2 mouse cellular contexts compared by ENCODE assay signal in the genomic region with DNA sequence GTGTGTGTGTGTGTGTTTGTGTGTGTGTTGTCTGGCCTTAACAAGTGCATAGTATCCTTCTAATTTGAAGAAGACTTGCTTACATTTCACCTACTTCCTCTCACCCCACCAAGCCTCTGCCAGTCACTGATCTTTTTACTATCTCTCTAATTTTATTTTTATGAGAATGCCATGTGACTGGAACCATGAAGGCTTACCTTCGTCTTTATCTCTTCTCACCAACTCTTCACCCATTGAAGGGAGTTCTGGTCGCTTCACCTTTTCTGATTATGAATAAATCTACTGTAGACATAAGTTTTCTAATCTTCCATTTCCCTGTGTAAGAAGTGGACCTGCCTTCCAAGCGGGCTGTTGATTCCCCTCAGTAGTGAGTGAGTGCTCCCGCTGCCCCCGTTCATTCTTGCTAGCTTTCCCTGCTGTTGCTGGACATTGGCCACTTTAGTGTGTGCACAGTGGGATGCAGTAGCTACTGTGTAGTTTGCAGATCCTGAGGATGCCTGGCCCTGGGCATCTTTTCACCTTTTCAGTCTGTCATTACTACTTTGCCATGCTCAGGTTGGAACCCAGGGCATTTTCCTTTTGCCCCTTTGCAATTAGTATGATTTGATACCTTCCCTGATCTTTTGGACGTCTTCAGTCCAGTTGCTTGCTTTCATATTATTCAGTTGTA.
TF ChIP-seq lines count a peak whose summit lies in the region.

No protein-coding gene starts in this region.

TF ChIP-seq in MEL, 35 proteins besides CTCF, POLR2A, EP300 and RAD21:
- TF ChIP-seq ELF1 (IDR thresholded peaks at IDR 0.05; ENCODE audit: low read depth, low read length): 0 out of 2 replicates have a peak, but pooled peaks have one; percentile 22
- no peak for TF ChIP-seq CHD1 (IDR thresholded peaks at IDR 0.05; ENCODE audit: low read depth, low read length)
- TF ChIP-seq ZKSCAN1 (IDR thresholded peaks at IDR 0.05; ENCODE audit: low read depth, low read length): no peak
- TF ChIP-seq JUND (IDR thresholded peaks at IDR 0.05; ENCODE audit: low read depth, low read length): no peak
- 0 out of 2 replicates have a peak, but pooled peaks have one; percentile 65 for TF ChIP-seq MYC (IDR thresholded peaks at IDR 0.05; ENCODE audit: low read depth, low read length)
- TF ChIP-seq SMC3 (IDR thresholded peaks at IDR 0.05; ENCODE audit: low read depth, low read length): no peak
- no peak for TF ChIP-seq ZC3H11A (IDR thresholded peaks at IDR 0.05; ENCODE audit: low read depth, low read length)
- 0 out of 2 replicates have a peak, but pooled peaks have one; percentile 31 for TF ChIP-seq HCFC1 (IDR thresholded peaks at IDR 0.05; ENCODE audit: low read depth, low read length)
- TF ChIP-seq TBP (IDR thresholded peaks at IDR 0.05; ENCODE audit: low read depth, low read length): no peak
- no peak for TF ChIP-seq UBTF (IDR thresholded peaks at IDR 0.05; ENCODE audit: borderline replicate concordance, insufficient read depth, low read depth, low read length)
- TF ChIP-seq GATA1 (IDR thresholded peaks at IDR 0.05; ENCODE audit: low read depth, low read length): peak; percentile 85
- no peak for TF ChIP-seq MEF2A (IDR thresholded peaks at IDR 0.05; ENCODE audit: extremely low read depth, insufficient replicate concordance, low read depth, low read length, poor library complexity, severe bottlenecking)
- TF ChIP-seq SIN3A (IDR thresholded peaks at IDR 0.05; ENCODE audit: low read length): peak; percentile 58
- peak in 1 of 2 experiments; percentile 49; a peak in 1 of 4 replicates for TF ChIP-seq USF2 (IDR thresholded peaks at IDR 0.05; ENCODE audit: borderline replicate concordance in 1 of 2, insufficient read depth in 1 of 2, low read depth in 1 of 2, low read length in 2 of 2)
- peak; percentile 78 for TF ChIP-seq ETS1 (IDR thresholded peaks at IDR 0.05; ENCODE audit: low read depth, low read length)
- TF ChIP-seq NELFE (IDR thresholded peaks at IDR 0.05; ENCODE audit: low read depth, low read length): no peak
- TF ChIP-seq MAX (IDR thresholded peaks at IDR 0.05; ENCODE audit: low read length): peak; percentile 83
- TF ChIP-seq MAFK (IDR thresholded peaks at IDR 0.05; ENCODE audit: borderline replicate concordance, low read depth, low read length): no peak
- peak; percentile 67 for TF ChIP-seq RCOR1 (IDR thresholded peaks at IDR 0.05; ENCODE audit: low read depth, low read length)
- TF ChIP-seq ZMIZ1 (IDR thresholded peaks at IDR 0.05; ENCODE audit: low read depth, low read length): no peak
- TF ChIP-seq BHLHE40 (IDR thresholded peaks at IDR 0.05; ENCODE audit: borderline replicate concordance, low read depth, low read length): peak; percentile 55
- peak; percentile 90 for TF ChIP-seq USF1 (IDR thresholded peaks at IDR 0.05; ENCODE audit: low read depth, low read length)
- peak; percentile 86 for TF ChIP-seq MXI1 (IDR thresholded peaks at IDR 0.05; ENCODE audit: low read depth, low read length)
- no peak for TF ChIP-seq GABPA (IDR thresholded peaks at IDR 0.05; ENCODE audit: low read depth, low read length)
- TF ChIP-seq E2F4 (IDR thresholded peaks at IDR 0.05; ENCODE audit: borderline replicate concordance, low read depth, low read length): no peak
- peak; percentile 84 for TF ChIP-seq TCF12 (IDR thresholded peaks at IDR 0.05; ENCODE audit: low read depth, low read length)
- TF ChIP-seq KAT2A (conservative IDR thresholded peaks at IDR 0.05; ENCODE audit: low read depth, low read length): no peak
- TF ChIP-seq POLR2AphosphoS2 (IDR thresholded peaks at IDR 0.05; ENCODE audit: low read length): no peak
- no peak for TF ChIP-seq MYB (IDR thresholded peaks at IDR 0.05; ENCODE audit: low read depth, low read length)
- TF ChIP-seq TAL1 (IDR thresholded peaks at IDR 0.05; ENCODE audit: low read length): peak; percentile 57
- TF ChIP-seq POLR2AphosphoS5 (IDR thresholded peaks at IDR 0.05; ENCODE audit: borderline replicate concordance, low read depth, low read length): no peak
- TF ChIP-seq NRF1 (IDR thresholded peaks at IDR 0.05; ENCODE audit: insufficient read depth, low read depth, low read length, poor library complexity, severe bottlenecking): no peak
- no peak for TF ChIP-seq CHD2 (IDR thresholded peaks at IDR 0.05; ENCODE audit: low read length)
- no peak for TF ChIP-seq ZNF384 (IDR thresholded peaks at IDR 0.05; ENCODE audit: low read depth, low read length)
- TF ChIP-seq MAZ (IDR thresholded peaks at IDR 0.05; ENCODE audit: low read depth, low read length): 0 out of 2 replicates have a peak, but pooled peaks have one; percentile 14
TF ChIP-seq in MEL: peak in this region for 15.

TF ChIP-seq in myocyte, 11 proteins besides CTCF, POLR2A, EP300 and RAD21:
- TF ChIP-seq E2F4 (IDR thresholded peaks at IDR 0.05; ENCODE audit: insufficient read depth): no peak
- TF ChIP-seq MYOD1 (IDR thresholded peaks at IDR 0.05; ENCODE audit: control insufficient read depth in 1 of 3, insufficient read length in 2 of 3, low read depth in 2 of 3): no peak
- TF ChIP-seq SRF (IDR thresholded peaks at IDR 0.05; ENCODE audit: control insufficient read depth, insufficient read length, low read depth): no peak
- no peak for TF ChIP-seq REST (IDR thresholded peaks at IDR 0.05; ENCODE audit: insufficient read depth, insufficient read length)
- TF ChIP-seq MYOG (IDR thresholded peaks at IDR 0.05; ENCODE audit: control insufficient read depth in 1 of 3, insufficient read depth in 1 of 3, insufficient read length in 2 of 3, low read depth in 2 of 3): no peak
- no peak for TF ChIP-seq TCF3 (IDR thresholded peaks at IDR 0.05; ENCODE audit: insufficient read length, low read depth)
- no peak for TF ChIP-seq MAX (IDR thresholded peaks at IDR 0.05; ENCODE audit: low read depth)
- no peak for TF ChIP-seq USF1 (IDR thresholded peaks at IDR 0.05; ENCODE audit: low read depth)
- TF ChIP-seq POLR2AphosphoS2 (IDR thresholded peaks at IDR 0.05; ENCODE audit: insufficient read length, low read depth): no peak
TF ChIP-seq in myocyte: peak in this region for 0.
